Mouse (Mus musculus) gastrocnemius, adult 8-10 months (tissue): Measurements from ENCODE around the gene Fbxw16. TPM values are rescaled to one million over a fixed set of nuclear protein-coding genes. Genes with fewer than 3 reads are reported as not detected.
"Not testable (repeated sequence)": the region's sequence is repeated elsewhere in the genome, so short reads cannot be mapped to it uniquely, and the experiment has no call there.

Source experiments
- DNase-seq, 2 experiments: peaks; one replicate each; pipeline ENCODE4 v3.0.0; 2022; ENCODE audit warnings: low spot score in 2 of 2
- total RNA-seq, 4 experiments: library from RNA; stranded (reverse); gene quantifications; 2 replicates each; pipeline ENCODE4 v1.2.4; 2022

Fbxw16 gene
- total RNA-seq: not detected

DNA sequence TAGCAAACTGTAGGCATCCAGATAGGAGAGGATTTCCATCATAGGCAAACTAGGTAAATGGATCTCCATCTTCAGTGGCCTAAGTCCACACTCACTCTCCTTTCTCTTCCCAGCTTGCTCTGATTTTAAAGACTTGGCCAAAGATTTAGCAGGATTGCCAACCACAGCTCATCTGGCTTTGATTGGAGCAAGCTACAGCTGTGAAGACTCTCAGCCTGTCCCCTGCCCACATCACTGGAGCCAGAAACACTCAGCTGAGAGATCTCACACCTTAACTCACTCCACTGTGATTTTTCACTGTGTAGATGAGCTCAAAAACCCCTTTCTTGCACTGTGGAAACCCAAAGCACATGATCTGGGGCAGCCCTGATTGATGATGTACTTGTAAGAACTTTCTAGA, at the start of gene Fbxw16:
Gene Fbxw16, minus strand, starts transcription at position 101 of the 400 bp plus-strand sequence.
- no peak for DNase-seq

- DNase-seq: not testable (repeated sequence)
These were observed 46.8 kb upstream of the Fbxw16 start, which contains the start of gene Fbxw19 for GRCm38 (mm10) chr9:109495775-109496174. Gene Fbxw19 (minus strand): TSS chr9:109495875.

GRCm38 (mm10) chr9:109432956-109433355, 16.0 kb downstream of the Fbxw16 start:
- no peak for DNase-seq

DNA sequence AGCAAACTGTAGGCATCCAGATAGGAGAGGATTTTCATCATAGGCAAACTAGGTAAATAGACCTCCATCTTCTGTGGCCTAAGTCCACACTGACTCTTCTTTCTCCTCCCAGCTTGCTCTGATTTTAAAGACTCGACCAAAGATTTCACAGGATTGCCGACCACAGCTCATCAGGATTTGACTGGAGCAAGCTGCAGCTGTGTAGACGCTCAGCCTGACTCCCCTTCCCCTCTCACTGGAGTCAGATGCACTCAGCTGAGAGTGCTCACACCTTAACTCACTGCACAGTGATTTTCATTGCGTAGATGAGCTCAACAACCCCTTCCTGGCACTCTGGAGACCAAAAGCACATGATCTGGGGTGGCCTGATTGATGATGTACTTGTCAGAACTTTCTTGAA, 44.7 kb downstream of the Fbxw16 start, which contains the start of gene Fbxw22:
Gene Fbxw22, minus strand, starts transcription at position 101 of the 400 bp plus-strand sequence.
- DNase-seq: not testable (repeated sequence)

Other genes with a start within 250 kb of the Fbxw16 start
- not detected for gene Fbxw20, start 214.4 kb downstream of the Fbxw16 start, total RNA-seq
- not detected for gene Fbxw14, start 161.5 kb downstream of the Fbxw16 start, total RNA-seq
- not detected for gene Fbxw28, start 109.5 kb downstream of the Fbxw16 start, total RNA-seq
- gene Fbxw22, start 44.8 kb downstream of the Fbxw16 start, total RNA-seq: not detected
- gene Fbxw19, start 46.7 kb upstream of the Fbxw16 start, total RNA-seq: not detected
- gene Fbxw15, start 119.1 kb upstream of the Fbxw16 start, total RNA-seq: not detected
- gene Fbxw24, start 176.9 kb upstream of the Fbxw16 start, total RNA-seq: not detected
- gene Fbxw25, start 215.5 kb upstream of the Fbxw16 start, total RNA-seq: not detected